Mouse (Mus musculus) forebrain, postnatal 0 days (tissue): ENCODE measurements around the gene Ccm2. TPM values are rescaled to one million over a fixed set of nuclear protein-coding genes. Genes with fewer than 3 reads are reported as not detected.

Experiments used
- ATAC-seq: fragments of 200-750 bp; cut with Nextera tagmentation; 2 replicates; pipeline ENCODE4 v1.8.0; 2017; ENCODE audit warnings: mild to moderate bottlenecking, moderate library complexity
- DNase-seq: peaks from one replicate; pipeline ENCODE4 v3.0.0-alpha.2; 2015
- H3K27ac ChIP-seq: fragments of 300-500 bp; sonication (generic); 2 replicates; pipeline ENCODE4 v1.5.1; 2014; ENCODE audit warnings: low read depth, mild to moderate bottlenecking, antibody characterized with exemption, low read length, moderate library complexity, mixed read lengths
- H3K27me3 ChIP-seq: fragments of 300-500 bp; sonication (generic); 2 replicates; pipeline ENCODE4 v1.6.1; 2014; ENCODE audit warnings: mild to moderate bottlenecking, low read length, mixed read lengths; ENCODE audit not compliant: insufficient read depth
- H3K36me3 ChIP-seq: fragments of 300-500 bp; sonication (generic); 2 replicates; pipeline ENCODE4 v1.6.1; 2014; ENCODE audit warnings: mild to moderate bottlenecking, moderate library complexity; ENCODE audit not compliant: insufficient read depth
- H3K4me1 ChIP-seq: fragments of 300-500 bp; sonication (generic); 2 replicates; pipeline ENCODE4 v1.6.1; 2014; ENCODE audit warnings: antibody characterized with exemption; ENCODE audit not compliant: insufficient read depth
- H3K4me2 ChIP-seq: fragments of 300-500 bp; sonication (generic); 2 replicates; pipeline ENCODE4 v1.6.1; 2014; ENCODE audit warnings: low read depth, mild to moderate bottlenecking, moderate library complexity
- H3K4me3 ChIP-seq: fragments of 300-500 bp; sonication (generic); 2 replicates; pipeline ENCODE4 v1.5.1; 2014; ENCODE audit warnings: low read depth, low read length, mixed read lengths
- H3K9ac ChIP-seq: fragments of 300-500 bp; sonication (generic); 2 replicates; pipeline ENCODE4 v1.6.1; 2014; ENCODE audit warnings: mild to moderate bottlenecking
- H3K9me3 ChIP-seq: fragments of 300-500 bp; sonication (generic); 2 replicates; pipeline ENCODE4 v1.6.1; 2016; ENCODE audit warnings: low read length
- CTCF ChIP-seq: sonication (generic); IDR thresholded peaks from 2 replicates; pipeline ENCODE4 v1.5.1; 2016; ENCODE audit warnings: antibody characterized with exemption, control low read depth, low read depth
- WGBS: fragments of 180-500 bp; shearing (Covaris S2); extraction: QIAGEN DNeasy Blood & Tissue Kit; methylation state at CpG from one replicate; pipeline ENCODE4 v1.1.7; 2014; 5-methylcytosine and 5-hydroxymethylcytosine counted together
- polyA plus RNA-seq: library from polyadenylated mRNA; unstranded; fragments of >200 nt; fragmentation: Nextera tagmentation; extraction: Ambion mirVana; gene quantifications from 2 replicates; pipeline ENCODE4 v1.2.1, GENCODE M21; 2015
- total RNA-seq: library from RNA; depleted of rRNA; stranded (reverse); fragments of >200 nt; gene quantifications from 2 replicates; pipeline ENCODE4 v1.2.3, GENCODE M21; 2014

Ccm2 gene
- total and polyA plus RNA-seq, 2 experiments from 2014 or later = 58.9 to 84.0 TPM

GRCm38 (mm10) chr11:6599011-6599681 lies 52.5 kb downstream of the Ccm2 start:
- no peak for TF ChIP-seq CTCF
- H3K4me3 ChIP-seq = peak overlapping the region; percentile 20; the same call in 1 of the 2 replicates
- H3K4me1 ChIP-seq = peaks cover 26% of the 10 kb centered on the region
- ATAC-seq = peak; percentile 3; the same call in 1 of the 2 replicates
- DNase-seq = peak; percentile 43
- H3K36me3 ChIP-seq = peaks cover 55% of the 10 kb centered on the region
- H3K4me2 ChIP-seq = peak overlapping the region; percentile 50
- peak overlapping the region; percentile 53 for H3K9ac ChIP-seq
- no peaks in the 10 kb centered on the region for H3K9me3 ChIP-seq
- H3K27ac ChIP-seq = peak overlapping the region; percentile 11; the same call in 1 of the 2 replicates
- WGBS = 13% methylated on average over 27 of the region's 27 CpGs
- no peaks in the 10 kb centered on the region for H3K27me3 ChIP-seq

GRCm38 (mm10) chr11:6599831-6600230 lies 53.1 kb downstream of the Ccm2 start:
- peaks cover 30% of the 10 kb centered on the region for H3K4me1 ChIP-seq
- DNase-seq = no peak
- TF ChIP-seq CTCF = no peak
- no peaks in the 10 kb centered on the region for H3K27me3 ChIP-seq
- peak overlapping the region; percentile 53; the same call in 1 of the 2 replicates for H3K9ac ChIP-seq
- 0 out of 2 replicates have a peak overlapping the region, but pooled peaks have one; percentile 15 for H3K27ac ChIP-seq
- ATAC-seq = no peak; the same call in 1 of the 2 replicates
- H3K36me3 ChIP-seq = peaks cover 48% of the 10 kb centered on the region
- H3K9me3 ChIP-seq = no peaks in the 10 kb centered on the region
- peak overlapping the region; percentile 50 for H3K4me2 ChIP-seq
- WGBS = 84% methylated on average over 6 of the region's 6 CpGs
- no peak overlapping the region for H3K4me3 ChIP-seq

- no peak overlapping the region for H3K4me3 ChIP-seq
- H3K9ac ChIP-seq = no peak overlapping the region
- TF ChIP-seq CTCF = no peak
- DNase-seq (peak; percentile 22), ATAC-seq (no peak)
- H3K27me3 ChIP-seq = no peaks in the 10 kb centered on the region
- peaks cover 30% of the 10 kb centered on the region for H3K4me1 ChIP-seq
- 85% methylated on average over 8 of the region's 8 CpGs for WGBS
- H3K9me3 ChIP-seq = no peaks in the 10 kb centered on the region
- no peak overlapping the region for H3K27ac ChIP-seq
- peaks cover 47% of the 10 kb centered on the region for H3K36me3 ChIP-seq
- H3K4me2 ChIP-seq = no peak overlapping the region
Observed at GRCm38 (mm10) chr11:6600284-6600944, 53.7 kb downstream of the Ccm2 start.

- Histone ChIP-seq H3K4me3 (no peak overlapping the region), H3K4me1 (peaks cover 39% of the 10 kb centered on the region), H3K27ac (no peak overlapping the region), H3K27me3 (no peaks in the 10 kb centered on the region), H3K36me3 (peaks cover 35% of the 10 kb centered on the region; the same call in 1 of the 2 replicates), H3K9ac (no peak overlapping the region), H3K9me3 (no peaks in the 10 kb centered on the region), H3K4me2 (no peak overlapping the region)
- WGBS = 80% methylated on average over 20 of the region's 20 CpGs
- ATAC-seq = no peak
- no peak for DNase-seq
- no peak for TF ChIP-seq CTCF
Observed at GRCm38 (mm10) chr11:6601649-6602480, 55.2 kb downstream of the Ccm2 start.

GRCm38 (mm10) chr11:6602662-6603061 lies 56.0 kb downstream of the Ccm2 start:
- no peak overlapping the region; the same call in 1 of the 2 replicates for H3K4me3 ChIP-seq
- no peaks in the 10 kb centered on the region for H3K9me3 ChIP-seq
- TF ChIP-seq CTCF = no peak
- no peak overlapping the region for H3K9ac ChIP-seq
- DNase-seq (no peak), ATAC-seq (no peak)
- WGBS = 87% methylated on average over 8 of the region's 9 CpGs
- no peak overlapping the region for H3K27ac ChIP-seq
- peaks cover 27% of the 10 kb centered on the region; the same call in 1 of the 2 replicates for H3K36me3 ChIP-seq
- peak overlapping the region; percentile 92; the same call in 1 of the 2 replicates for H3K4me2 ChIP-seq
- peaks cover 45% of the 10 kb centered on the region for H3K4me1 ChIP-seq
- no peaks in the 10 kb centered on the region for H3K27me3 ChIP-seq

GRCm38 (mm10) chr11:6603224-6603623 lies 56.5 kb downstream of the Ccm2 start:
- ATAC-seq (no peak), DNase-seq (no peak)
- Histone ChIP-seq H3K36me3 (peaks cover 25% of the 10 kb centered on the region; the same call in 1 of the 2 replicates), H3K4me1 (peaks cover 45% of the 10 kb centered on the region), H3K4me3 (peak overlapping the region; percentile 76), H3K9me3 (no peaks in the 10 kb centered on the region), H3K27me3 (no peaks in the 10 kb centered on the region), H3K4me2 (peak overlapping the region; percentile 92), H3K9ac (peak overlapping the region; percentile 94), H3K27ac (no peak overlapping the region)
- TF ChIP-seq CTCF = no peak
- 73% methylated on average over 9 of the region's 9 CpGs for WGBS
